7 mouse cellular contexts compared by ENCODE assay signal in genomic region chr11:32118844-32119629, GRCm38 (mm10).
DNase-seq lines count a peak whose midpoint lies in the region; ATAC-seq and TF ChIP-seq lines count a peak whose summit lies in the region.

No protein-coding gene starts in this region.

- no peaks in the 10 kb centered on the region for H3K27me3 ChIP-seq in embryonic facial prominence, embryonic 10.5 days (replicated peaks; ENCODE audit: low read depth, poor library complexity, severe bottlenecking)
- H3K27me3 ChIP-seq in intestine, postnatal 0 days (replicated peaks; ENCODE audit: control insufficient read depth, insufficient read depth, low read length) = no peaks in the 10 kb centered on the region
- no peaks in the 10 kb centered on the region for H3K27me3 ChIP-seq in midbrain, postnatal 0 days (ENCODE audit: insufficient read depth, low read length)

- H3K9me3 ChIP-seq in embryonic facial prominence, embryonic 10.5 days = peaks cover 7% of the 10 kb centered on the region
- no peaks in the 10 kb centered on the region for H3K9me3 ChIP-seq in intestine, postnatal 0 days (ENCODE audit: control insufficient read depth)
- H3K9me3 ChIP-seq in midbrain, postnatal 0 days (ENCODE audit: low read length) = no peaks in the 10 kb centered on the region

- H3K27ac ChIP-seq in embryonic facial prominence, embryonic 10.5 days (replicated peaks) = 0 out of 2 replicates have a peak overlapping the region, but pooled peaks have one; percentile 27
- no peak overlapping the region for H3K27ac ChIP-seq in intestine, postnatal 0 days (ENCODE audit: low read depth, low read length)
- H3K27ac ChIP-seq in midbrain, postnatal 0 days (ENCODE audit: low read depth, low read length) = peak overlapping the region; percentile 65

- 43% methylated on average over 14 of the region's 14 CpGs for WGBS in embryonic facial prominence, embryonic 10.5 days
- WGBS in intestine, postnatal 0 days = 36% methylated on average over 14 of the region's 14 CpGs
- WGBS in midbrain, postnatal 0 days = 22% methylated on average over 14 of the region's 14 CpGs

- H3K9ac ChIP-seq in intestine, postnatal 0 days (ENCODE audit: low read depth, low read length) = no peak overlapping the region
- H3K9ac ChIP-seq in midbrain, postnatal 0 days (replicated peaks; ENCODE audit: low read length, poor library complexity, severe bottlenecking) = no peak overlapping the region

- H3K36me3 ChIP-seq in embryonic facial prominence, embryonic 10.5 days (replicated peaks) = no peaks in the 10 kb centered on the region
- no peaks in the 10 kb centered on the region for H3K36me3 ChIP-seq in intestine, postnatal 0 days (ENCODE audit: control insufficient read depth, insufficient read depth)
- H3K36me3 ChIP-seq in midbrain, postnatal 0 days (ENCODE audit: insufficient read depth, low read length) = no peaks in the 10 kb centered on the region

- peaks cover 16% of the 10 kb centered on the region for H3K4me1 ChIP-seq in embryonic facial prominence, embryonic 10.5 days
- H3K4me1 ChIP-seq in intestine, postnatal 0 days (replicated peaks; ENCODE audit: control insufficient read depth, insufficient read depth, low read length) = no peaks in the 10 kb centered on the region
- H3K4me1 ChIP-seq in midbrain, postnatal 0 days (ENCODE audit: insufficient read depth, low read length) = peaks cover 12% of the 10 kb centered on the region; the same call in 1 of the 2 replicates

- peak; percentile 17; the same call in 1 of the 2 replicates for TF ChIP-seq CTCF in intestine, postnatal 0 days (IDR thresholded peaks at IDR 0.05; ENCODE audit: low read depth)
- peak; percentile 49 for TF ChIP-seq CTCF in midbrain, postnatal 0 days (IDR thresholded peaks at IDR 0.05)

- peak; percentile 70 for DNase-seq in brain, adult 2 months (ENCODE audit: low read depth, low spot score)
- DNase-seq in embryonic facial prominence, embryonic 10.5 days (ENCODE audit: low spot score) = peak; percentile 57
- DNase-seq in midbrain, postnatal 0 days (ENCODE audit: low spot score) = peak; percentile 63
- DNase-seq in spleen, postnatal 10 days (ENCODE audit: low spot score in 2 of 2) = no peak
- no peak for DNase-seq in urinary bladder, postnatal 4 days (ENCODE audit: low spot score in 2 of 2)

- no peak overlapping the region for H3K4me3 ChIP-seq in embryonic facial prominence, embryonic 10.5 days
- no peak overlapping the region for H3K4me3 ChIP-seq in intestine, postnatal 0 days (ENCODE audit: low read depth, low read length)
- no peak overlapping the region for H3K4me3 ChIP-seq in midbrain, postnatal 0 days (ENCODE audit: low read depth, low read length)

- ATAC-seq in intestine, postnatal 0 days = no peak
- peak; percentile 67; the same call in 1 of the 2 replicates for ATAC-seq in midbrain, postnatal 0 days (ENCODE audit: low FRiP score)
- no peak for ATAC-seq in cerebellum, adult (ENCODE audit: insufficient number of reproducible peaks, low FRiP score, low TSS enrichment)

- no peak overlapping the region for H3K4me2 ChIP-seq in intestine, postnatal 0 days (replicated peaks; ENCODE audit: low read depth)
- no peak overlapping the region for H3K4me2 ChIP-seq in midbrain, postnatal 0 days (ENCODE audit: low read depth, low read length, poor library complexity, severe bottlenecking)

Comparison
In these comparisons a context has a peak if more than half of its experiments do, and no peak if none do; other contexts are left out.
1. DNase-seq: peak in brain, adult 2 months (single experiment), embryonic facial prominence, embryonic 10.5 days (single experiment) and midbrain, postnatal 0 days (single experiment); none in spleen, postnatal 10 days (0 of 2) and urinary bladder, postnatal 4 days (0 of 2).